ENCODE assay signal across 8 mouse cellular contexts in genomic region chr6:29388606-29389080, GRCm38 (mm10). TPM values are rescaled to one million over a fixed set of nuclear protein-coding genes. Genes with fewer than 3 reads are reported as not detected.
DNase-seq lines count a peak whose midpoint lies in the region; ATAC-seq and TF ChIP-seq lines count a peak whose summit lies in the region.

No protein-coding gene starts in this region.

- H3K27ac ChIP-seq in cerebellum, adult 2 months (ENCODE audit: insufficient read depth, low read length): no peak overlapping the region
- H3K27ac ChIP-seq in forebrain, postnatal 0 days (ENCODE audit: low read depth, low read length): no peak overlapping the region
- no peak overlapping the region for H3K27ac ChIP-seq in liver, embryonic 13.5 days
- H3K27ac ChIP-seq in neural tube, embryonic 14.5 days (ENCODE audit: low read depth, low read length): no peak overlapping the region

- peak; percentile 97 for DNase-seq in NIH3T3 (ENCODE audit: low read depth)
- DNase-seq in cerebellum, adult 2 months: peak; percentile 88 to 90
- peak; percentile 80 for DNase-seq in forebrain, postnatal 0 days
- DNase-seq in heart, postnatal 10 days: peak; percentile 97 to 98
- DNase-seq in kidney, postnatal 25 days: peak; percentile 90 to 91
- DNase-seq in liver, embryonic 13.5 days: peak; percentile 31

- H3K4me2 ChIP-seq in forebrain, postnatal 0 days (ENCODE audit: low read depth): no peak overlapping the region
- peak overlapping the region; percentile 58 for H3K4me2 ChIP-seq in liver, embryonic 13.5 days
- H3K4me2 ChIP-seq in neural tube, embryonic 14.5 days (ENCODE audit: low read depth, low read length): no peak overlapping the region

- H3K4me1 ChIP-seq in cerebellum, adult 2 months (ENCODE audit: control insufficient read depth, insufficient read depth, low read length): peaks cover 4% of the 10 kb centered on the region; the same call in 1 of the 2 replicates
- peaks cover 2% of the 10 kb centered on the region; the same call in 1 of the 2 replicates for H3K4me1 ChIP-seq in forebrain, postnatal 0 days (ENCODE audit: insufficient read depth)
- H3K4me1 ChIP-seq in liver, embryonic 13.5 days (replicated peaks): peaks cover 29% of the 10 kb centered on the region
- no peaks in the 10 kb centered on the region for H3K4me1 ChIP-seq in neural tube, embryonic 14.5 days (ENCODE audit: control insufficient read depth, insufficient read depth, low read length)

- H3K4me3 ChIP-seq in cerebellum, adult 2 months (replicated peaks; ENCODE audit: insufficient read depth, low read depth, low read length): no peak overlapping the region
- H3K4me3 ChIP-seq in forebrain, postnatal 0 days (ENCODE audit: low read depth, low read length): no peak overlapping the region
- H3K4me3 ChIP-seq in liver, embryonic 13.5 days (replicated peaks): peak overlapping the region; percentile 47
- no peak overlapping the region for H3K4me3 ChIP-seq in neural tube, embryonic 14.5 days (ENCODE audit: low read depth, low read length)

- no peak overlapping the region for H3K9ac ChIP-seq in forebrain, postnatal 0 days
- 0 out of 2 replicates have a peak overlapping the region, but pooled peaks have one; percentile 37 for H3K9ac ChIP-seq in liver, embryonic 13.5 days
- no peak overlapping the region for H3K9ac ChIP-seq in neural tube, embryonic 14.5 days (replicated peaks; ENCODE audit: low read depth, low read length)

- no peaks in the 10 kb centered on the region for H3K36me3 ChIP-seq in forebrain, postnatal 0 days (ENCODE audit: insufficient read depth)
- no peaks in the 10 kb centered on the region for H3K36me3 ChIP-seq in liver, embryonic 13.5 days
- no peaks in the 10 kb centered on the region for H3K36me3 ChIP-seq in neural tube, embryonic 14.5 days (ENCODE audit: control insufficient read depth, insufficient read depth, low read length)

- no peaks in the 10 kb centered on the region for H3K9me3 ChIP-seq in forebrain, postnatal 0 days (ENCODE audit: low read length)
- no peaks in the 10 kb centered on the region for H3K9me3 ChIP-seq in liver, embryonic 13.5 days (replicated peaks)
- no peaks in the 10 kb centered on the region for H3K9me3 ChIP-seq in neural tube, embryonic 14.5 days (ENCODE audit: control insufficient read depth, low read length)

- WGBS in cerebellum, adult 2 months: 3% methylated on average over 11 of the region's 11 CpGs
- 6% methylated on average over 11 of the region's 11 CpGs for WGBS in forebrain, postnatal 0 days
- 3% methylated on average over 11 of the region's 11 CpGs for WGBS in liver, embryonic 13.5 days (ENCODE audit: insufficient replicate concordance)
- WGBS in neural tube, embryonic 14.5 days: 11% methylated on average over 11 of the region's 11 CpGs

- intact Hi-C loops in heart, postnatal 10 days (cut with DNase I): loop anchor here (2.0 kb wide), 1 partner anchor 44 kb away; the partner anchor contains the start of gene Flnc

- no peak for TF ChIP-seq CTCF in cerebellum, adult 2 months (IDR thresholded peaks at IDR 0.05; ENCODE audit: borderline replicate concordance, insufficient read depth, low read depth, low read length)
- TF ChIP-seq CTCF in forebrain, postnatal 0 days (IDR thresholded peaks at IDR 0.05; ENCODE audit: low read depth): no peak

- no peaks in the 10 kb centered on the region for H3K27me3 ChIP-seq in cerebellum, adult 2 months (ENCODE audit: control insufficient read depth, insufficient read depth, low read length)
- H3K27me3 ChIP-seq in forebrain, postnatal 0 days (ENCODE audit: insufficient read depth, low read length): no peaks in the 10 kb centered on the region
- H3K27me3 ChIP-seq in liver, embryonic 13.5 days: peaks cover 47% of the 10 kb centered on the region
- no peaks in the 10 kb centered on the region for H3K27me3 ChIP-seq in neural tube, embryonic 14.5 days (ENCODE audit: control insufficient read depth, insufficient read depth, low read length)

- TF ChIP-seq POLR2A in cerebellum, adult 2 months (IDR thresholded peaks at IDR 0.05; ENCODE audit: borderline replicate concordance, insufficient read depth, low read length): no peak

- peak; percentile 88 for ATAC-seq in forebrain, postnatal 0 days
- peak; percentile 72 for ATAC-seq in liver, embryonic 13.5 days (ENCODE audit: low read depth)
- peak; percentile 88; the same call in 1 of the 2 replicates for ATAC-seq in neural tube, embryonic 14.5 days (ENCODE audit: low read depth)
- ATAC-seq in activated CD4-positive, CD25-positive, alpha-beta regulatory T cell, adult 4 months: no peak

RNA-seq across cellular contexts. Expression of gene Opn1sw, which starts 0.4 kb away (rescaled TPM):
- not detected in 2 replicates for polyA plus RNA-seq in cerebellum, adult 2 months (2012; rRNA removed)
- 7.0 TPM in 1 of 2 replicates, not detected in the other for total RNA-seq in forebrain, postnatal 0 days (2014; rRNA removed)
- polyA plus RNA-seq in forebrain, postnatal 0 days (2015; fragmentation: Nextera tagmentation; extraction: Ambion mirVana): 0.45 and 0.74 TPM in 2 replicates
- not detected for total RNA-seq in heart, postnatal 10 days (2021)
- 0.10 TPM in 1 of 2 replicates, not detected in the other for polyA plus RNA-seq in liver, embryonic 13.5 days (2015; fragmentation: Nextera tagmentation; extraction: Ambion mirVana)
- polyA plus RNA-seq in neural tube, embryonic 14.5 days (2014; fragmentation: Nextera tagmentation; extraction: Ambion mirVana): 0.37 and 1.6 TPM in 2 replicates
- under 1 TPM; 0.23 to 0.52 TPM for polyA plus RNA-seq in activated CD4-positive, CD25-positive, alpha-beta regulatory T cell, adult 4 months (2017; shearing (Covaris generic))

RNA-seq across cellular contexts. Expression of gene Ccdc136, which starts 7.5 kb away (rescaled TPM):
- polyA plus RNA-seq in cerebellum, adult 2 months (2012; rRNA removed): 154 and 164 TPM in 2 replicates
- 46.6 and 56.9 TPM in 2 replicates for total RNA-seq in forebrain, postnatal 0 days (2014; rRNA removed)
- polyA plus RNA-seq in forebrain, postnatal 0 days (2015; fragmentation: Nextera tagmentation; extraction: Ambion mirVana): 34.4 and 43.0 TPM in 2 replicates
- 1 to 10 TPM; 6.1 to 7.9 TPM for total RNA-seq in heart, postnatal 10 days (2021)
- polyA plus RNA-seq in liver, embryonic 13.5 days (2015; fragmentation: Nextera tagmentation; extraction: Ambion mirVana): 0.62 and 0.64 TPM in 2 replicates
- 55.7 and 69.1 TPM in 2 replicates for polyA plus RNA-seq in neural tube, embryonic 14.5 days (2014; fragmentation: Nextera tagmentation; extraction: Ambion mirVana)
- under 1 TPM; 0.21 to 0.54 TPM for polyA plus RNA-seq in activated CD4-positive, CD25-positive, alpha-beta regulatory T cell, adult 4 months (2017; shearing (Covaris generic))

RNA-seq across cellular contexts. Expression of gene Calu, which starts 40.8 kb away (rescaled TPM):
- 68.0 and 68.6 TPM in 2 replicates for polyA plus RNA-seq in cerebellum, adult 2 months (2012; rRNA removed)
- 132 and 159 TPM in 2 replicates for total RNA-seq in forebrain, postnatal 0 days (2014; rRNA removed)
- 122 and 134 TPM in 2 replicates for polyA plus RNA-seq in forebrain, postnatal 0 days (2015; fragmentation: Nextera tagmentation; extraction: Ambion mirVana)
- 100 to 1,000 TPM; 327 to 353 TPM for total RNA-seq in heart, postnatal 10 days (2021)
- polyA plus RNA-seq in liver, embryonic 13.5 days (2015; fragmentation: Nextera tagmentation; extraction: Ambion mirVana): 95.5 and 121 TPM in 2 replicates
- 141 and 194 TPM in 2 replicates for polyA plus RNA-seq in neural tube, embryonic 14.5 days (2014; fragmentation: Nextera tagmentation; extraction: Ambion mirVana)
- 10 to 100 TPM; 55.9 to 61.0 TPM for polyA plus RNA-seq in activated CD4-positive, CD25-positive, alpha-beta regulatory T cell, adult 4 months (2017; shearing (Covaris generic))

RNA-seq across cellular contexts. Expression of gene Flnc, which starts 44.4 kb away (rescaled TPM):
- polyA plus RNA-seq in cerebellum, adult 2 months (2012; rRNA removed): 0.65 and 0.72 TPM in 2 replicates
- 4.3 and 7.9 TPM in 2 replicates for total RNA-seq in forebrain, postnatal 0 days (2014; rRNA removed)
- 0.70 and 0.90 TPM in 2 replicates for polyA plus RNA-seq in forebrain, postnatal 0 days (2015; fragmentation: Nextera tagmentation; extraction: Ambion mirVana)
- 100 to 1,000 TPM; 214 to 246 TPM for total RNA-seq in heart, postnatal 10 days (2021)
- 0.89 and 0.97 TPM in 2 replicates for polyA plus RNA-seq in liver, embryonic 13.5 days (2015; fragmentation: Nextera tagmentation; extraction: Ambion mirVana)
- polyA plus RNA-seq in neural tube, embryonic 14.5 days (2014; fragmentation: Nextera tagmentation; extraction: Ambion mirVana): 4.9 and 5.0 TPM in 2 replicates
- polyA plus RNA-seq in activated CD4-positive, CD25-positive, alpha-beta regulatory T cell, adult 4 months (2017; shearing (Covaris generic)): not detected

Comparison
In these comparisons a context has a peak if more than half of its experiments do, and no peak if none do; other contexts are left out.
1. DNase-seq: peak in every context shown above with its lines; median percentile 98 in heart, postnatal 10 days; 97 in NIH3T3; 90 in kidney, postnatal 25 days; 89 in cerebellum, adult 2 months; 80 in forebrain, postnatal 0 days; 31 in liver, embryonic 13.5 days.
2. RNA of gene Ccdc136, which starts 7.5 kb away (polyA plus RNA-seq): 154 to 164 TPM in cerebellum, adult 2 months, 55.7 to 69.1 TPM in neural tube, embryonic 14.5 days and 34.4 to 43.0 TPM in forebrain, postnatal 0 days; 0.62 to 0.64 TPM in liver, embryonic 13.5 days and 0.21 to 0.54 TPM in activated CD4-positive, CD25-positive, alpha-beta regulatory T cell, adult 4 months; every median in the first group is over 10 times any median in the second.